Mouse (Mus musculus) liver, embryonic 14.5 days (tissue): ENCODE results near the gene Grin2c. TPM values are rescaled to one million over a fixed set of nuclear protein-coding genes. Genes with fewer than 3 reads are reported as not detected.

ENCODE experiments used
- ATAC-seq: fragments of 200-750 bp; cut with Nextera tagmentation; 2 replicates; pipeline ENCODE4 v1.8.0; 2017; ENCODE audit warnings: moderate number of reproducible peaks, mild to moderate bottlenecking, moderate library complexity; ENCODE audit not compliant: insufficient read depth
- DNase-seq, 3 experiments: peaks; one replicate each; pipeline ENCODE4 v3.0.0-alpha.2; 2012 to 2013; ENCODE audit warnings: low read depth in 3 of 3, low spot score in 3 of 3
- H3K27ac ChIP-seq: fragments of 300-500 bp; sonication (generic); 2 replicates; pipeline ENCODE4 v1.5.1; 2014; ENCODE audit warnings: moderate library complexity, mild to moderate bottlenecking, control low read depth, inconsistent platforms
- H3K27me3 ChIP-seq: fragments of 300-500 bp; sonication (generic); 2 replicates; pipeline ENCODE4 v1.6.1; 2014; ENCODE audit warnings: mild to moderate bottlenecking, low read length, moderate library complexity; ENCODE audit not compliant: control insufficient read depth, insufficient read depth
- H3K36me3 ChIP-seq: fragments of 300-500 bp; sonication (generic); replicated peaks from 2 replicates; pipeline ENCODE4 v1.6.1; 2014; ENCODE audit warnings: low read depth; ENCODE audit not compliant: control insufficient read depth, insufficient read depth
- H3K4me1 ChIP-seq, 2 experiments: fragments of 200-500 bp in 1 of 2; fragments of 300-500 bp in 1 of 2; sonication (generic) in 1 of 2; replicated peaks; 2 replicates each; pipeline ENCODE4 v1.6.1; 2012 to 2014; ENCODE audit warnings: antibody characterized with exemption in 1 of 2, inconsistent platforms in 1 of 2, low read length in 1 of 2; ENCODE audit not compliant: control insufficient read depth in 2 of 2, insufficient read depth in 2 of 2
- H3K4me2 ChIP-seq: fragments of 300-500 bp; sonication (generic); 2 replicates; pipeline ENCODE4 v1.6.1; 2014; ENCODE audit warnings: low read depth, mild to moderate bottlenecking, control low read depth, moderate library complexity
- H3K4me3 ChIP-seq, 2 experiments: fragments of 200-500 bp in 1 of 2; fragments of 300-500 bp in 1 of 2; sonication (generic) in 1 of 2; 2 replicates each; pipeline ENCODE4 v1.5.1; 2012 to 2014; ENCODE audit warnings: low read depth in 2 of 2, low read length in 2 of 2, mild to moderate bottlenecking in 2 of 2, control low read depth in 1 of 2, inconsistent platforms in 1 of 2, moderate library complexity in 1 of 2; ENCODE audit not compliant: insufficient read depth in 1 of 2
- H3K9ac ChIP-seq: fragments of 300-500 bp; sonication (generic); replicated peaks from 2 replicates; pipeline ENCODE4 v1.6.1; 2014; ENCODE audit warnings: mild to moderate bottlenecking, control low read depth, moderate library complexity
- H3K9me3 ChIP-seq: fragments of 300-500 bp; sonication (generic); 2 replicates; pipeline ENCODE4 v1.6.1; 2016; ENCODE audit warnings: low read length, mixed read lengths; ENCODE audit not compliant: control insufficient read depth
- CTCF ChIP-seq: IDR thresholded peaks from 2 replicates; pipeline ENCODE4 v1.5.1; 2016; ENCODE audit warnings: antibody characterized with exemption, low read depth, control low read depth
- EP300 ChIP-seq: IDR thresholded peaks from 2 replicates; pipeline ENCODE4 v1.6.1; 2016; ENCODE audit warnings: antibody characterized with exemption, low read depth
- WGBS: fragments of 180-500 bp; shearing (Covaris S2); extraction: QIAGEN DNeasy Blood & Tissue Kit; methylation state at CpG from one replicate; pipeline ENCODE4 v1.1.7; 2014; ENCODE audit not compliant: insufficient replicate concordance; 5-methylcytosine and 5-hydroxymethylcytosine counted together
- polyA plus RNA-seq, 2 experiments: library from polyadenylated mRNA; depleted of rRNA in 1 of 2; stranded (reverse) in 1 of 2; unstranded in 1 of 2; fragments of >200 nt; fragmentation: Nextera tagmentation in 1 of 2; extraction: Ambion mirVana in 1 of 2; gene quantifications; 2 replicates each; pipeline versions ENCODE4 v1.2.1 to v1.2.3; 2012 to 2014

The Grin2c gene
- polyA plus RNA-seq, 2 experiments = 0.05 to 0.17 TPM

DNA sequence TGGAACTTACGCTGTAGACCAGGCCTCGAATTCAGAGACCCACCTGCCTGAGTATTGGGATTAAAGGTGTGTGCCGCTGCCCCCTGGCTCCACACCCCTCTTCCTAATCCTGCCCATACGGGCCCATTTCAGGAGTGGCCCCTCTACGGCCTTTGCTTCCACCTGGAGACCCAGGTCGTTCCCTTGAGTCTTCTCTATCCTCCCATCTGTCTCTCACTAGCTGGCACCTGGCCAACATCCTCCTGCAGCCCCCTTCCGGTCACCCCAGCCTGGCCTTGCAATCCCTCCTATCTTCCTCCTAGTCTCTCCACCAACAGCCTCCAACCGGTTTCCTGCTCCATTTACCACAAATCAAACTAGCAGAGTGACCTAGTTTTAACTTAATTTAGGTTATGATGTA lies 22.8 kb upstream of the Grin2c start:
- Histone ChIP-seq H3K4me2 (no peak overlapping the region), H3K27ac (no peak overlapping the region), H3K36me3 (no peaks in the 10 kb centered on the region), H3K4me3 (no peak overlapping the region), H3K27me3 (no peaks in the 10 kb centered on the region), H3K9ac (no peak overlapping the region), H3K4me1 (peaks cover 0 to 7% of the 10 kb centered on the region in 2 experiments; a peak in 2 of 4 replicates), H3K9me3 (no peaks in the 10 kb centered on the region)
- ATAC-seq (no peak), DNase-seq (no peak)
- WGBS = 59% methylated on average over 8 of the region's 8 CpGs
- TF ChIP-seq EP300 (no peak), CTCF (no peak)

DNA sequence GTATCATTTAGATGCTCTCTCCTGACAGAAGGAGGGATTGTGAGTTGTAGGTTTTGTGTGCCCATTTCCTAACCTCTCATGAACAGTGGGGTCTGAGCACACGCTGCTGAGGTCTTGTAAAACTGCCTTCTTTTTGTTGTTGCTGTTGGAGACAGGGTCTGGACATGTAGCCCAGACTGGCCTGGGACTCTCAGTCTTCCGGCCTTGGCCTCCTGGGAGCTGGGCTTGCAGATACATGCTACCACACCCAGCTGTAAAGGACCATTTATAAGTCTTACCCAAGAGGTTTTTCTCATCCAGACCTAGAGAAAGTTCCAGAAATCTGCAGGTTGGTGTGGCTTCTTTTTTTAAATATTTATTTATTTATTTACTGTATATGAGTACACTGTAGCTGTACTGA lies 21.3 kb upstream of the Grin2c start:
- 61% methylated on average over 2 of the region's 2 CpGs for WGBS
- no peak overlapping the region for H3K9ac ChIP-seq
- DNase-seq (no peak), ATAC-seq (no peak)
- no peaks in the 10 kb centered on the region for H3K9me3 ChIP-seq
- no peaks in the 10 kb centered on the region for H3K36me3 ChIP-seq
- peaks cover 0 to 7% of the 10 kb centered on the region in 2 experiments; a peak in 2 of 4 replicates for H3K4me1 ChIP-seq
- H3K4me3 ChIP-seq = no peak overlapping the region
- no peak overlapping the region for H3K4me2 ChIP-seq
- H3K27ac ChIP-seq = no peak overlapping the region
- H3K27me3 ChIP-seq = no peaks in the 10 kb centered on the region
- TF ChIP-seq EP300 (no peak), CTCF (no peak)

GRCm38 (mm10) chr11:115287386-115287785 lies 20.3 kb upstream of the Grin2c start:
- no peak for TF ChIP-seq EP300
- no peak for TF ChIP-seq CTCF
- WGBS = 61% methylated on average over 5 of the region's 5 CpGs
- no peak for ATAC-seq

GRCm38 (mm10) chr11:115286201-115286993 lies 19.4 kb upstream of the Grin2c start:
- H3K9ac ChIP-seq = no peak overlapping the region
- 61% methylated on average over 19 of the region's 19 CpGs for WGBS
- DNase-seq = no peak
- H3K9me3 ChIP-seq = no peaks in the 10 kb centered on the region
- no peak overlapping the region for H3K27ac ChIP-seq
- no peak for ATAC-seq
- no peak overlapping the region for H3K4me3 ChIP-seq
- peaks cover 0 to 5% of the 10 kb centered on the region in 2 experiments; a peak in 2 of 4 replicates for H3K4me1 ChIP-seq
- H3K4me2 ChIP-seq = no peak overlapping the region
- H3K27me3 ChIP-seq = no peaks in the 10 kb centered on the region
- H3K36me3 ChIP-seq = no peaks in the 10 kb centered on the region
- no peak for TF ChIP-seq EP300
- TF ChIP-seq CTCF = no peak

More at GRCm38 (mm10) chr11:115287386-115287785, 20.3 kb upstream of the Grin2c start:
- Histone ChIP-seq H3K27me3 (no peaks in the 10 kb centered on the region), H3K9me3 (no peaks in the 10 kb centered on the region), H3K27ac (no peak overlapping the region), H3K4me3 (no peak overlapping the region), H3K9ac (no peak overlapping the region), H3K36me3 (no peaks in the 10 kb centered on the region), H3K4me1 (peaks cover 0 to 7% of the 10 kb centered on the region in 2 experiments; a peak in 2 of 4 replicates), H3K4me2 (no peak overlapping the region)
- no peak for DNase-seq

DNA sequence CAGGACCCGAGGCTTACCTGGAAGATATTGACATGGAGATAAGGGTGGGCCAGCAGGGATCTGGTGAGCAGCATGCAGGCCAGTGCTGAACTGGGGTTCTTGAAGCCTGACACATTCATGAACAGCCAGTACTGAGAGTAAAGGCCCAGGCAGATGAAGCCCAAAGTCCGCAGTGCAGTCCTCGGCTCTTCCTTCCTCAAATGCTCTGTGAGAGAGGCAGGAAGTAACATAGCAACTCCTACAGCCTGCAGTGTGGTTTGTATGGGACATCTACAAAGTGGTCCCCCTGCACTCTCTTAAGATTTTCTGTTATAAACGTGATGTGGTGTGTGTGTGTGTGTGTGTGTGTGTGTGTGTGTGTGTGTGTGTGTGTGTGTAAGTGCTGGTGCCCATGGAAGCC lies 18.2 kb upstream of the Grin2c start:
- no peaks in the 10 kb centered on the region for H3K27me3 ChIP-seq
- no peak overlapping the region for H3K9ac ChIP-seq
- no peak overlapping the region for H3K27ac ChIP-seq
- H3K36me3 ChIP-seq = no peaks in the 10 kb centered on the region
- no peaks in the 10 kb centered on the region for H3K9me3 ChIP-seq
- 0 out of 4 replicates have a peak, but pooled peaks cover 0 to 2% of the 10 kb centered on the region in 2 experiments for H3K4me1 ChIP-seq
- WGBS = 14% methylated on average over 4 of the region's 4 CpGs
- DNase-seq (no peak), ATAC-seq (no peak)
- no peak overlapping the region for H3K4me3 ChIP-seq
- H3K4me2 ChIP-seq = no peak overlapping the region
- no peak for TF ChIP-seq EP300
- no peak for TF ChIP-seq CTCF
